Mouse (Mus musculus) heart, adult 2 months (tissue): ENCODE measurements around the gene Tmem107.

Source experiments
- CTCF ChIP-seq: fragments of 200-600 bp; IDR thresholded peaks from 2 replicates; pipeline ENCODE4 v1.8.1; 2022; ENCODE audit warnings: antibody characterized with exemption, mild to moderate bottlenecking, moderate library complexity
- EP300 ChIP-seq: fragments of 200-500 bp; IDR thresholded peaks from 2 replicates; pipeline ENCODE4 v1.6.1; 2011; ENCODE audit warnings: low read depth, low read length, control low read depth; ENCODE audit not compliant: insufficient read depth
- POLR2A ChIP-seq: fragments of 200-500 bp; IDR thresholded peaks from 2 replicates; pipeline ENCODE4 v1.6.1; 2011; ENCODE audit warnings: mild to moderate bottlenecking, low read depth, low read length, control low read depth; ENCODE audit not compliant: insufficient read depth

DNA sequence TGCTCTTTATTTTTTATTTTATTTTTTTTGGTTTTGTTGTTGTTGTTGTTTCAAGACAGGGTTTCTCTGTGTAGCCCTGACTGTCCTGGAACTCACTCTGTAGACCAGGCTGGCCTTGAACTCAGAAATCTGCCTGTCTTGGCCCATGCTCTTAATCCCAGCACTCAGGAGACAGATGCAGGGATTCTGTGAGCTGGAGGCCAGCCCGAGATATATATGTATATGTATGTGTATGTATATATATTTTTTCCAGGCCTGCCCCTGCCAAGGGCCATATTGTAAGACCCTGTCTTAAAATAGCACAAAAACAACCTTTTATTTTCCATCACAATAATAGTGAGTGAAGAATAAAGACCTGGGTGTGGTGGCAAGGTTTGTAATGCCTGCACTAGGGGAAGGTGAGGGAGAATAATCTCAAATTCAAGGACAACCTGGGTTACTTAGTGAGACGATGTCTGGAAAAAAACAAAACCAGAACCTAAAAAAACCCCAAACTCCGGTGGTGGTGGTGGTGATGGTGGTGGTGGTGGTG lies 5.1 kb upstream of the Tmem107 start:
- no peak for TF ChIP-seq CTCF
- TF ChIP-seq POLR2A, result no peak
- no peak for TF ChIP-seq EP300
